In genomic region chr17:73797706-73798105, GRCm38 (mm10) we compare ENCODE assay signal across 28 mouse cellular contexts.
"Had no signal": no experiment of that assay in that cellular context is flagged by ENCODE, and none has a peak within 500 bp of the region (broad histone marks: within the 10 kb centered on the region; RNA-seq: fewer than 3 reads in every experiment).

No protein-coding gene starts in this region.

- H3K4me1 ChIP-seq: limb, embryonic 10.5 days; limb, embryonic 12.5 days; limb, embryonic 13.5 days; limb, embryonic 15.5 days; liver, embryonic 12.5 days; liver, embryonic 13.5 days; liver, embryonic 15.5 days; lung, embryonic 15.5 days; midbrain, embryonic 10.5 days; midbrain, embryonic 12.5 days; midbrain, embryonic 13.5 days; midbrain, embryonic 15.5 days; neural tube, embryonic 12.5 days had no signal

- H3K27ac ChIP-seq: limb, embryonic 10.5 days; limb, embryonic 12.5 days; limb, embryonic 13.5 days; limb, embryonic 15.5 days; liver, embryonic 12.5 days; liver, embryonic 13.5 days; liver, embryonic 14.5 days; liver, embryonic 15.5 days; lung, embryonic 15.5 days; macrophage; midbrain, embryonic 10.5 days; midbrain, embryonic 12.5 days; midbrain, embryonic 13.5 days; midbrain, embryonic 15.5 days; neural tube, embryonic 12.5 days had no signal

- H3K4me3 ChIP-seq: limb, embryonic 10.5 days; limb, embryonic 12.5 days; limb, embryonic 13.5 days; limb, embryonic 15.5 days; liver, embryonic 12.5 days; liver, embryonic 13.5 days; liver, embryonic 15.5 days; lung, embryonic 15.5 days; megakaryocyte, embryonic 14.5 days; midbrain, embryonic 10.5 days; midbrain, embryonic 12.5 days; midbrain, embryonic 13.5 days; midbrain, embryonic 15.5 days; myocyte; neural tube, embryonic 12.5 days had no signal

- H3K9me3 ChIP-seq: limb, embryonic 10.5 days; limb, embryonic 12.5 days; limb, embryonic 13.5 days; limb, embryonic 15.5 days; liver, embryonic 12.5 days; liver, embryonic 13.5 days; liver, embryonic 15.5 days; lung, embryonic 15.5 days; midbrain, embryonic 10.5 days; midbrain, embryonic 12.5 days; midbrain, embryonic 13.5 days; midbrain, embryonic 15.5 days; neural tube, embryonic 12.5 days had no signal

- H3K36me3 ChIP-seq: limb, embryonic 10.5 days; limb, embryonic 12.5 days; limb, embryonic 13.5 days; limb, embryonic 15.5 days; liver, embryonic 12.5 days; liver, embryonic 13.5 days; liver, embryonic 15.5 days; lung, embryonic 15.5 days; midbrain, embryonic 10.5 days; midbrain, embryonic 12.5 days; midbrain, embryonic 13.5 days; midbrain, embryonic 15.5 days; neural tube, embryonic 12.5 days had no signal

- DNase-seq: left cerebral cortex, postnatal 4 days; liver; liver, embryonic 13.5 days; liver, postnatal 0 days; lung, adult 18-20 months; lung, adult 2 months; lung, embryonic 14.5 days; lung, postnatal 10 days; lung, postnatal 14 days; lung, postnatal 36 days; lung, postnatal 4 days; midbrain, embryonic 14.5 days had no signal

- H3K27me3 ChIP-seq: limb, embryonic 12.5 days; limb, embryonic 13.5 days; limb, embryonic 15.5 days; liver, embryonic 12.5 days; liver, embryonic 13.5 days; liver, embryonic 15.5 days; lung, embryonic 15.5 days; midbrain, embryonic 12.5 days; midbrain, embryonic 15.5 days; neural tube, embryonic 12.5 days had no signal
